Mouse (Mus musculus) spleen, postnatal 4 days (tissue): ENCODE measurements around the gene Ncbp3.
"Not testable (repeated sequence)": the region's sequence is repeated elsewhere in the genome, so short reads cannot be mapped to it uniquely, and the experiment has no call there.

Experiments used
- DNase-seq, 2 experiments: peaks; one replicate each; pipeline ENCODE4 v3.0.0; 2022; ENCODE audit warnings: low spot score in 2 of 2

The Ncbp3 gene

DNA sequence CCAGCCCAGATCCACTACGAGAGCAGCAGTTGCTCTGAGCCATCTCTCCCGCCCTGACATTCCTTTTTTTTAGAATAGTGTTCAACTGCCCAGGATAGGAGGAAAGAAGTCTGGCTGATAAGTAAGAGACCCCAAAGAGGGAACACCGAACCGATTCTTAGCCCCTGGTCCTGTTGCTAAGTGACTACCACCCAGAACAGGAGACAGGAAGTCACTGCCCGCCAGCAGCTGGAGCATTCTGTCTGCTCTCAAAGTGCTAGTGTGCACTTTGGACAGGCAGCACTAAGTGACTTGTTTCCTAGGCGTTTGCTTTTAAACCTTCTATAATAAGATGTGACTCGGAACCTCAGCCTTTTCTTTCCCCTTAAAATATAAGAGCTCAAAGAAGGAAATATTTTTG, 37.8 kb downstream of the Ncbp3 start:
- no peak for DNase-seq

DNA sequence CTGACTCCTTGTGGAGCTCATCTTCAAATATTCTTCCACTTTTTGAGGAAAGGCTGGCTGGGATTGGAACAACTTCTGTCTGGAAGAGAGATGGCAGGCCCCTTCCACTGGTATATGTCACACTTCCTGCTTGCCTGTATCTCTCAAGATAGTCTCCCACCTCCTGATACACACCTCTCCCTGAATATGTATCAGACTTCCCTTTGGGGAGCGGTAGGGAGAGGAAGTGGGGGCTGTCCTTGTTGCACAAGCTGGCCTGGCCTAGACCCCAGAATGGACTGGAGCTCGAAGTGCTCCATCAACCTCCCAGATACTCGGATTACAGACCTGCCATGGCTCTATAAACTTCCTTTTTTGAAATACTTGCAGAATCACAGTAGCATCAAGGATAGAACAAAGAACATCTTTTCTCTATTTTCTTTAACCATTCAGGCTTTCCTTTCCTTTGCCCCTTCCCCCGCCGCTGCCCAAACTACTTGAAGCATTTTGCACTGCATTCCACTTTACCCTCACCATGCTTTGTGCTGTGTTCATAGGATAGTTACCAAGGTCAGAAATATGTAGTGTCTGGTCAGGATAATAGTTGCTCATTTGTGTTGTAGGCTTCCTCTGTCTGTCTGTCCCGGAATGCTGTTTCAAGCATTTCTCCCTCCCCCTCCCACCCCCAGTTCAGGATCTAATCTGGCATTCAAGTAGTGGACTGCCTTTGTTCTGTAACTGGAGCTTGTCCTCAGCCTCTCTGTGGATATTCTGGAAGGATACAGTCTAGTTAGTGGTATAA, 40.3 kb downstream of the Ncbp3 start:
- DNase-seq: no peak

DNA sequence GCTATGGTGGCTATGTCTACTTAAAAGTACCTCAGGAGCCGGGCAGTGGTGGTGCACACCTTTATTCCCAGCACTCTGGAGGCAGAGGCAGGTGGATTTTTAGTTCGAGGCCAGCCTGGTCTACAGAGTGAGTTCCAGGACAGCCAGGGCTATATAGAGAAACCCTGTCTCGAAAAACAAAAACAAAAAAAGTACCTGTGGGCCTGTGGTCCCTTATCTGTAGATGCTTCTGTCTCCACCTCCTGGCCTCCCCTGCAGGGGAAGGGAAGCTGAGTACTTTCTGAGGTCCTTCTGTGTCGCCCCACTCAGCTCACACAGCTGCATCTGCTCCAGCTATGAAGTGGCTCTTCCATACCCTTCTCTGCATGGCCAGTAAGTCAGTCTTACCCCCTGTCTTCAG, 42.7 kb downstream of the Ncbp3 start, which contains the start of gene Itgae:
Gene Itgae, plus strand, starts transcription at position 301 of the 400 bp plus-strand sequence.
- no peak for DNase-seq

DNA sequence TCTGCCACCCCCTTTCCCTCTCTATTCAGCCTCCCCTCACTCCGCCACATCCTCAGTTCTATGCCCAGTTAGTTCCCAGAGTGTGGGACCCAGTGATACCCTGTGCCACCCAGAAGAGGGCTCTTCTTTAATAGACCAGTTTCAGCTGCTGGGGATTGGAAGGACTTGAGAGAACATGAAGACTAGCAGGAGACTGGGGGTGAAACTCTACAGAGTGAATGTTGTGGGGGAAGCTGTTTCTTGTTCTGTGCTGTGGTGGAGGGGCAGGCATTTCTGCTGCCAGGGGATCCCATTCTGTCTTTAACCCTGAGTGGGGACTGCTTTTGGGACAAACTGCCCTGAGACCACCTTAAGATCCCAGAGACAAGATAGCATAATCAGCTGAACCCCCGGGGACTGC, 43.2 kb downstream of the Ncbp3 start:
- no peak for DNase-seq

DNA sequence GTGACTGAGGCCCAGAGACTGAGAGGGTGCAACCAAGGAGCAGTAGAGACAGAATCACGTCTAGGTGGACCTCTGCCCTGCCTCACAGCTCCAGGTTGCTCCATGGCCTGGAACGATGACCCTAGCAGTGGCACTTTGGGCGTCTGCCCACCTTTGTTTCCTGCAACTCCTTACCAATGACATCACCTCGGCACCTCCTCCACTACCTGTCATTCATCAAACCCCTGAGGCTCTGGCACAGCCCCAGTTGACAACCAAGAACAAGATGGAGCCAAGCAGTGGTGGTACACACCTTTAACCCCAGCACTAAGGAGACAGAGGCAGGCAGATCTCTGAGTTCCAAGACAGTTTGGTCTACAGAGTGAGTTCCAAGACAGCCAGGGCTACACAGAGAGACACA, 44.5 kb downstream of the Ncbp3 start:
- DNase-seq: no peak

DNA sequence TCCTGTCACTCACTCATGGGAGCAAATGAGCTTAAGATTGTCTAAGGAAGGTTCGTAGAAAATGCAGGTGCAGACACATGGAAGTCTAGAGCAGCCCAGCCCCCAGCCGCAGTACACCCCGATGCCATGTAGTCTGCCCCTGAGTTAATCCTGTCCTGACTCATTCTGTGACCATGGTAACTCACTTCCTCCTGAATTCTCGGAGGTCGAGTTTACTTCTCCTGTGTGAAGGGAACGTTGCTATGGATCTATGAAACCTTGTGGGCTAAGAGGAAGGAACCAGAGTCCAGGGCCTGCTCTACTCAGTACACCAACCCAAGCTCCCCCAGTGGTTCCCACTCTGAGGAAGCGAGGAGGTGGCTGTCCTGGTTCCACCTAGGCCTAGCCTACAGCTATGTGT, 45.3 kb downstream of the Ncbp3 start:
- no peak for DNase-seq

DNA sequence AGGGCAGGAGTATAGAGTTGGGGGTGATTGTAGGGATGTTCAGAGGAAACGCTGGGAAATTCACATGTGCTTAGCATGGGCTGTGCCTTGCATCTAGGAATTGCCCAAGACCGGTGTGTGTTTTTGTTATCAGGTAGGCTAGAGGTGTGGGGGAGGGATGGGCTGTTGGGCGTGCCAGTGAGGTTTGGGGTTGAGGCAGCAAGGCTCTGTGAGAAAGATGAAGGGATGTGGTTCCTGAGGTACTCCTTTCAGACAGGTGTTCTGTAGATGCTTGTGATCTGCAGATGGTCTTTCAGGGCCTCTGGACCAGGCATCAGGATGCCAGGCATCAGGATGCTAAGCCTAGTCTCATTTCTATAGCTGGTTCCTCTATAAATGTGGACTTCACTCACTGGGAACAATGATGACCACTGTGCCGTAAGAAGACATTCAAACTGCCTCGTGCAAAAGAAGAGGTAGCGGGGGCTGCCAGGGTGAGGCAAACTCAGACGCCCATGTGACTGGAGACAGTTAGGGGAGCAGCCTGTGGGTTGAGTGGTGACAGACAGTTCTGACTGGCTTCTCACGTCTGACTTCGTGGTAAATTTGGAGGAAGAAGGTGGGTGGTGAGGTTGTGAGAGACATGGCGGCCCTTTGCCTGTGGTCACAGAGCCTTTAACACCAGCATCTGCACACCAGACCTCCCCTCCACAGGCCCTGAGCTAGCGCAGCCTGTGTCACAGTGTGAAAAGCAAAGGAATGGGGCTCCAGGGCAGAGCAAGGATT, 46.8 kb downstream of the Ncbp3 start:
- DNase-seq: no peak

DNA sequence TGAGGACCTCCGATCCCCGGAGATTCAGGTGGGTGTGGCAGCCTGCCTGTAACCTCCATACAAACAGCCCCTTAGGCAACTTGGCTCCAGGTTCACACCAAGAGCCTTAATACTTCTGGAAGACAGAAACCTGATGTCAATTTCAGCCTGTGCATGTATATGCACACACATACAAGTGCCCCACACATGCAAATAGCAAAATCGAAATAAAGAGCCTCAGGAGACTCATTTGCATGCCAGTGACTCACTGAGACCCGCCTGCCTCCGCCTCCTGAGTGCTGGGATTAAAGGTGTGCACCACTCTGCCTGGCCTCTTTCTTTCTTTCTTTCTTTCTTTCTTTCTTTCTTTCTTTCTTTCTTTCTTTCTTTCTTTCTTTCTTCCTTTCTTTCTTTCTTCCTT, 51.3 kb downstream of the Ncbp3 start:
- no peak for DNase-seq

DNA sequence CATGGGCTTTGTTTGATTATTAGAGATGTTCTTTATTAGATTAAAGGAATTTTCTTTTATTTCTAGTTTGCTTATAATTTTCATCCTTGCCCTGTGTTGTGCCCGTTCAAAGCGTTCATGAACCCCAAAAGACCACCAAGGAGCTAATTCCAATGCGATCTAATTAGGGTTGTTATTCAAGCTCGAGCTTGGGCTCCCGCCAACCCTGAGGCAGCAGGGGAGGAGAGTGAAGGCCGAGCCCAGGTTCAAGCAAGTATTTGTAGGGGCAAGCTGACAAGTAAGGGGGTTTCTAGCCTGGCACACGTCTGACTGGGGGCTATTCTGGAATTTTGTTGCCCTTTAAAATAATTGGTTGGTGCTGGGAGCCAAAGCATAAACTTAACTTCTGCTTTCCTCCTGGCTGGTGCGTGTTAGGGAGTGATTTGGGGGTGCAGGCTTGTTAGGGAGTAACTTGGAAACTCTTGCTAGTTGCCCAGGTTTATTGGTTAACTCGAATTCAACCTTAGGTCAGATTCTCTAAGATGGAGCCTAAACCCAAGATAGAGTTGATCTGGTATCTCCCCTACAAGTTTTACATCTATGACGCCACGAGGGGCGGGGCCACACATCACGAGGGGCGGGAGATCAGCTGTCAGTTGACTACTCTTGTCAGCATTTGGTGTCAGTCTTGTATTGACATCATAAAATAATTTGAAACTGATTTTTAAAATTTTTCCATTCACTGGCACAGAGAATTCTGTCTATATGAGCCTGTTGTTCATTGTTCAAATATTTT, 52.6 kb downstream of the Ncbp3 start:
- no peak for DNase-seq

DNA sequence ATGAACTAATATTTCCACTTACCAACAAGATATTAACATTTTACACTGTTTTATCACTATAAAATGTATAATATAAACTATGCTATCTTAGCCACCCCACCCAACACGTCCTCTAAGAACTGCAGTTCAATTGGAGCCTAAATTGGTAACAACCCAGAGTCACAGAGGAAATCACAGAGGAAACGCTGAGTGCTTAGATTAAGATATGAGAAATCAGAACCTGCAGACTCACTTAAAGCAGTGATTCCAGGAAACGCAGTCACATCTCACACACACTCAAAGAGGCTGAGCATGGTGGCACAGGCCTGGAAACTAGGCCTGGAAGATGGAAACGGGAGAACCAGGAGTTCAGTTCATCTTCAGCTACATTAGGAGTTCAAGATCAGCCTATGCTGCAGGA, 53.7 kb downstream of the Ncbp3 start:
- no peak for DNase-seq

DNA sequence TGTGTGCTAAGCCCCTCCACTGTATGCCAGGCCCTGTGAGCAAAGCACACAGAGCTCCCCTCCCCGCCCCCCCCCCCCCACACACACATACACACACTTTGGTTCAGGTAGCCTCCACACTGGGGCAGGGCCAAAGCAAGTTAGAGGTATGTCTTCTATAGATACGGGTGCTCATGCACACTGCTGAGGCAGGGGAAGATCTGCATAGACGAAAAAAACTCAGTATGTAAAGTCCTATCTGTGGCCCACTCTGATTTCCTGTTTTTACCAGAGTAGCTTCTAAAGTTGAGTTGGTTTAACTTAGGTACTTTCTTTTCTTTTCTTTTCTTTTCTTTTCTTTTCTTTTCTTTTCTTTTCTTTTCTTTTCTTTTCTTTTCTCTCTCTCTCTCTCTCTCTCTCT, 57.7 kb downstream of the Ncbp3 start:
- DNase-seq: no peak

DNA sequence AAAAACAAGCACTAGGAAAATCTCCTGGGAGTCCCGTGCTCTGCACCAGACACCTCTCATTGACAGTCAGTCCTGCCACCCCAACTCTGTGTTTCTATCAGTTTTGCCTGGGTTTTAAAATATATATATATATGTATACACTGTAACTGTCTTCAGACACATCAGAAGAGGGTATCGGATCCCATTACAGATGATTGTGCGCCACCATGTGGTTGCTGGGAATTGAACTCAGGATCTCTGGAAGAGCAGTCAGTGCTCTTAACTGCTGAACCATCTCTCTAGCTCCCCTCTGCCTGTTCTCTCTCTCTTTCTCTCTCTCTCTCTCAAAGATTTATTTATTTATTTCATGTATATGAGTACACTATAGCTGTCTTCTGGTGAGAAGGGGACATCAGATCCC, 59.8 kb downstream of the Ncbp3 start:
- not testable (repeated sequence) for DNase-seq

DNA sequence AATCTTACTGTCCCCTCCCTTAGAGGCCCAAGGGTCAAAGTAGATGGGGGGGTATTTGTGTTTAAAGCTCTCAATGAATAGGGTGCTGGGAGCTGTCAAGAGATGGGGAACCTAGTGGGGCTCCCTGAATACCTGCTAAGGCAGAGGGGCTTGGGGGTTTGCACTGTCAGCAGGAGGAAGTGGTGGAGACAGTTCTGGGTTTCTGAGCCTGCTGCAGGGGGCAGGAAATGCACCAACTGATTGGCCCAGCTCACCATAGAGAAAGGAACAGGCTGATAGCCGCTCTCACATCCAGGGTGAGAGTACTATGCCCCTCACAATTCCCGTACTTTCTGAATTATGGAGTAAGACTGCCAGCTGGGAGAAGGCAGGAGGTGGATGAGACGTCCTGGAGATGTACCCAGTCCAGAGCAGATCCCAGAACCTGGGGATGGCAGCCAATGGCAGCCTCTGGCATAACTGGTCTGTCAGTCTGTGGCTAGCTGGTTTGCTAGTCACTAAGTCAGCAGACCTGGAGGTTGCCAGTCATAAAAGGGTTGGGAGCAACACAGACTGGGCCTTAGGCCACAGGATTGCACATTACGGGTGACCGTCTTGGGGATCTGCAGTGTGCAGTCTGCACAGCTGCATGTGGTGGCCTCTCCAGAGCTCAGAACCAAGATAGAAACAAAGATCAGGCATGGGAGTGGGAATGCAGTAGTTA, 60.8 kb downstream of the Ncbp3 start:
- no peak for DNase-seq

DNA sequence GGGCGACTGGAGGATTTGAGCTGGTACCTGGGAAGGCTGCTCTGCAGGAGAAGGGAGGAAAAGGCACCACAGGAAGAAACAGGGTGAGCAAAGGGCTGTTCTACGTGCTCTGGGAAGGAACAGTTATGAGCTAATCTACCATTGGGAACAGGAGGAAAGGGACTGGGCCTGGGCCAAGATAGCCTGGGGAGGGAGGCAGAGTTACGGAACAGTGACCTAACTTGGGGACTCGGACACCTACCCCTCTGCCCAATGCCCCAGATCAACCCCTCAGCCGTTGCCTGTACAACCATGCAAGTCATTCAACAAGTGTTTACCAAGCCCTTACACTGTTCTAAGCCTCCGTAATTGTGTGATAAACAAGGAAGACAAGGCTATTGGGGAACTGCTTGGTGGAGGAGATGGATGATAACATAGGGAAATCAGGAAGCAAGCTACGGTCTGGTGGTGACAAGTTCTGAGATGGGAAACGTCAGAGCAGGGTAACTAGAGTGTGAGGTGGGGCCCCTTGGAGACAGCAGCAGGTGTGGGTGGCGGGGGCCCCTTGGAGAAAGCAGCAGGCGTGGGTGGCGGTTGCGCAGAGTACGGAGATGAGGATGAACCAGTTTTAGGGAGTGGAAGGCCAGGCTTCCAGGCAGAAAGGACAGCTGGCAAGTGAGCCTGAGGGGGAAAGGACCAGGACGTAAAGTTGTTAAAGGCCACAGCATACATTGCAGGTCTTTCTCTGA, 61.5 kb downstream of the Ncbp3 start:
- no peak for DNase-seq

DNA sequence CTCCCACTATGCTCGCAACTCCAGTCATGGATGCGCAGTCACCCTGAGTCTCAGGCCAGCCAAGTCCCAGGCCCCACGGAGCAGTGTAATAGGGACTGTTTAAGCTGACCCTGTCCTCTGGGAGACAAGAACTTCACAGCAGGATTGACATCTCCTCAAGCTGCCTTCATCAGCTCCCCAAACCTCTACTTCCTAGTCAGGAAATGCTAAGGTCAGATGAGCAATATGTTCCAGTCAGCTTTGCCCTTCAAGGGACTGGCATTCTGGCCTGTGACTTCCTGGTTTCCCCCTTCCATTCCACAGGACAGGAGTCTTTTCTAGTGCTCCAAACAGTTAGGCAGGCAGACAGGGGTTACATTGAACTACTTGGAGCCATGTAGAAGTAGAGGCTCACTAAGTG, 62.4 kb downstream of the Ncbp3 start:
- no peak for DNase-seq

DNA sequence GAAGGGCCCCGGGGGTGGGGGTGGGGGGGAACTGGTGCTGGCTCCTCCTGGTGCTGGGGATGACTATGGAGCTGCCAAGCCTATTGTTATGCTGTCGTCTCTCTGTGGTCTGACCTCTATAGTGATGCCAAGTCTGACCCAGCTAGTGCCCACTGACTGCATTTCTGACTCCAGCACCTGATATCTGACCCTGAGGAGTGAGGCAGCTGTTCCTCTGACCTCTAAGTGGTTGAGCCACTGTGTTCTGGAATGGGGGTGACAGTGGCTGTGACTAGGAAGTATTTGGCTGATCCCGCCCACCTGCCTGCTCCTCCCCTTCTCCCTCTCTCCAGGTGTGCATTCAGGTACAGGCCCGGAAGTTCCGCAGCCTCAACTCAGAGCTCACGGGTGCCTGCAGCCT, 63.8 kb downstream of the Ncbp3 start:
- no peak for DNase-seq

DNA sequence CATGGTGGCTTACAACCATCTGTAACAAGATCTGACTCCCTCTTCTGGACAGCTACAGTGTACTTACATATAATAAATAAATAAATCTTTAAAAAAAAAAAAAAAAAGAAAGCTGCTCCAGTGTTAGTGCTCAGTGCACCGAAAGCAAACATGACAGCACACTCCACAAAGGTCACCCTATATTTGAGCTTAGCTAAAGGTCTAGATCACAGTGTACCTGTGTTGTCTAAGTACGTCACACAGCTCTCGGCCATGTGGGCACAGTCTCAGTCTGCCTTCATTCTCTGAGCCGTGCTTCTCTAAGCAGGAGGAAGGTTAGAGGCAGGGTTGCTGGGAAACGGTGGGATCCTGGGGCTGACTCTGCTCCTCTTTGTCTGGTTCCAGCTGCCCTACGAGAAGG, 78.9 kb downstream of the Ncbp3 start:
- no peak for DNase-seq

DNA sequence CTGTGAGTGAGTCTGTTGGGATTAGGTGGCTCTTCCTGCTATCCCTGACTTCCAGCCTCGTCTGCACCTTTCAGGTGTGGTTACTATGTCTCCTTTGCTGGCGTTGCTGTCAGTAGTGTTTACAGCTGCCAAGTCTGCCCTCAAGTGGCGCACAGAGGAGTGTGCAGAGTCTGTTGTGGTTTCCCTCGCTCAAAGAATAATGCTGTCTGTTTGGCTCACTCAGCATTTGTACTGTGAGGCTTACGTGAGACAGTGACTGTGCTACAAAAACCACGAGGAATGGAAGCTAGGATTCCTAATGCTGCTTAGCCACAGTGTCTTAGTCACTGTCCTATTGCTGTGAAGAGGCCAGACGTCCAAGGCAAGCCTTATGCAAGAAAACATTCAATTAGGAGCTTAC, 83.4 kb downstream of the Ncbp3 start:
- DNase-seq: no peak

DNA sequence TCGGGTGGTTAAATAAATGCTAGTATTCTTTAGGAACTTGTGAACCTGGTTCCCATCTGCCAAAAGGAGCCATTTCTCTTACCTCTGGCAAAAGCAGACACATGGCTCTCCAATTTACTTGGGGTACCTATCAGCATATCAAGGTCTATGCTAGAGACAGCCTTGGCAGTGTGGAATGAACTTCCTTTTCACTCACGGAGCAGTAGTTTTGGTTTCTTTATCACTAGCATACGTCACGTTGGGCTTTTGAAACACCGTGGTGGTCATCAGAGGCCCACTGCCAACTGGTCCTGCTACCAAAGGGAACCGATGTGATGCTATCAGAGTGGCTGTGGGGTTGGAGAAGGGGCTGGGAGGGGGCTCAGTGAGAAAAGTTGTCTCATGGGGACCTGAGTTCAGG, 85.4 kb downstream of the Ncbp3 start:
- DNase-seq: no peak

DNA sequence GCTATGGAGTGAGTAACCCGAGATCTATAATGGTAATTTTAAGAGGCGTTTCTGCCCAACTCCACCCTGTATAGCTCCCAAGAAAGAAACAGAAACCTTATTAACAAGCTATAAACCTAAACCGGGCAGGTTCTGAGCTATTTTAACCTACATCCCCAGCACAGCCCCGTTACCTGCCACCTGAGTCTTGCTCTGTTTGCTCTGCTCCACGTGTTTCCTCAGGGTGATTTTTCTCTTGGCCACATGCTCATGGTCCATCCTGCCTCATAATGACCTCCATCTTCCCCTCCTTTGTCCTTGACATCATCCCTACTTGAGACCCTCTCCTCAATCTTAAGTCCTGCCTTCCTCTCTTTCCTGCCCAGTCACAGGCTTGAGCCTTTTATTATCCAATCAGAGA, 86.6 kb downstream of the Ncbp3 start:
- DNase-seq: no peak

DNA sequence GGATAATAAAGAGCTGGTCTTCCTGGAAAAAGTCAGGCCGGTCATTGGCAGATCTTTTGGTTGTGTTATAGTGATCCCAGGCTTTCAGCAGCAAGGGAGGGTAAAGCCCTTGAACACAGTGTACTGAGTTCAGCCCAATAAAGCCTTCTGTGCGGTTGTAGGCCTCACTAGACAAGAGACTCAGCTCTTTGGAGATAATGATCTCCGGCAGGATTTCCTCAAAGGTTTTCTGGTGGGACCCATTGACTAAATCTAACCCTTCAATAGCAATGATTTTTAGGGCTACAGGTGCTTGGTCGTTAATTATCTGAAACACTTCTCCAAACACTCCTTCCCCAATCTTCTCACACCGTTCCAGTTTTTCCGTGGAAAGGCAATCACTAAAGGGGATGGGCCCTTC, 89.0 kb downstream of the Ncbp3 start:
- DNase-seq: no peak
